Mouse (Mus musculus): Measurements from ENCODE around the gene Gm40460. TPM values are rescaled to one million over a fixed set of nuclear protein-coding genes. Genes with fewer than 3 reads are reported as not detected.
"Not testable (repeated sequence)": the region's sequence is repeated elsewhere in the genome, so short reads cannot be mapped to it uniquely, and the experiment has no call there.

The Gm40460 gene
- polyA plus RNA-seq, 1 experiment from 2014 or later: not detected

DNA sequence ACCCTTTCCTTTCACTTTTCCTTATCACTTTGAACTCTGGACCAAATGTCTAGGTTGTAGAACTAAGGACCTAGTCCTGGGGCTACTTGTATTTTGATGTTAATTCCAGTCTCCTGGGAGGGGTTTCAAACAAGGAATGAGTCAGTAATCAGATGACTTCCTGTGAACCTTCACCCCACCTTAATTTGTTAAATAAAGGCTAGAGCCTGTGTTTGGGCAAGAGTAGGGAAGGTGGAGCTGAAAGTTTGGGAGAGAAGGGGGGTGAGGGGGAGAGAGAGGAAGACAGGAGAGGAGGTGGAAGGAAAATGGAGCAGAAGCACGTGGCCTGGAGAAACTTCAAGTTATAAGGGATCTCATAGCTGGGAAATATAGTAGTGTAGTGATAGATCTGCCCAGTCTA lies 9.3 kb downstream of the Gm40460 start:
- Histone ChIP-seq H3K27me3 (ENCODE audit: control insufficient read depth, insufficient read depth, low read length) (no peaks in the 10 kb centered on the region), H3K27ac (replicated peaks) (no peak overlapping the region), H3K36me3 (ENCODE audit: control insufficient read depth, insufficient read depth, low read length) (no peaks in the 10 kb centered on the region), H3K9me3 (ENCODE audit: control insufficient read depth, low read length) (0 out of 2 replicates have a peak, but pooled peaks cover 3% of the 10 kb centered on the region), H3K4me1 (replicated peaks; ENCODE audit: control insufficient read depth, insufficient read depth) (no peaks in the 10 kb centered on the region), H3K4me3 (ENCODE audit: low read depth, low read length) (no peak overlapping the region), H3K4me2 (replicated peaks; ENCODE audit: low read depth) (no peak overlapping the region), H3K9ac (ENCODE audit: low read length) (no peak overlapping the region)
- 10% methylated on average over 1 of the region's 1 CpGs for WGBS
- DNase-seq (ENCODE audit: low spot score) (no peak), ATAC-seq (ENCODE audit: low FRiP score, low TSS enrichment) (no peak)
- no peak for TF ChIP-seq CTCF (IDR thresholded peaks at IDR 0.05; ENCODE audit: low read depth)
- no peak for TF ChIP-seq EP300 (optimal IDR thresholded peaks at IDR 0.05)

DNA sequence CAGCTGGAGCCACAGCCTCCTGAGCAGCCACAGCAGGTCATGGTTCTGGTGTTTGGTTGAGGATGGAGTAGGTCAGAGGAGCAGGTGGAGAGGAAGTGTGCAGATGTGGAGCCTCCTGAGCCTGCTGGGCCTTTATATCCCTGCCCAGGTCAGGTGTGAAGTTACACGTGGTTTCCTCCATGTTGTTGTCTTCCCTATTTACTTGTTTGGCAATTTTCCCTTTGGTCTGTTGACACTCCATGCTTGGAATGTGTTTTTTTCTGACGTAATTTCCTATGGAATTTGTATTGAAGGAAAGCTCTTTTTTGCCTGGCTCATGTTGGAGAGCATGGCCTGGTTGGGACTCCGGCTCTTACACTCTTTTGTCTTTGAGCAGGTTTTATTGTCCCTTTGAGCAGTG lies 11.0 kb downstream of the Gm40460 start, which contains the start of gene Krtap5-5:
Krtap5-5 (minus strand) TSS at position 101 of the 400 bp plus-strand sequence.
- 49% methylated on average over 3 of the region's 3 CpGs for WGBS
- not testable (repeated sequence) for H3K9me3 ChIP-seq (ENCODE audit: control insufficient read depth, low read length); H3K9ac ChIP-seq (ENCODE audit: low read length); H3K4me1 ChIP-seq (replicated peaks; ENCODE audit: control insufficient read depth, insufficient read depth); H3K27ac ChIP-seq (replicated peaks); H3K36me3 ChIP-seq (ENCODE audit: control insufficient read depth, insufficient read depth, low read length); DNase-seq (ENCODE audit: low spot score); ATAC-seq (ENCODE audit: low FRiP score, low TSS enrichment); H3K4me3 ChIP-seq (ENCODE audit: low read depth, low read length); H3K4me2 ChIP-seq (replicated peaks; ENCODE audit: low read depth); H3K27me3 ChIP-seq (ENCODE audit: control insufficient read depth, insufficient read depth, low read length)

DNA sequence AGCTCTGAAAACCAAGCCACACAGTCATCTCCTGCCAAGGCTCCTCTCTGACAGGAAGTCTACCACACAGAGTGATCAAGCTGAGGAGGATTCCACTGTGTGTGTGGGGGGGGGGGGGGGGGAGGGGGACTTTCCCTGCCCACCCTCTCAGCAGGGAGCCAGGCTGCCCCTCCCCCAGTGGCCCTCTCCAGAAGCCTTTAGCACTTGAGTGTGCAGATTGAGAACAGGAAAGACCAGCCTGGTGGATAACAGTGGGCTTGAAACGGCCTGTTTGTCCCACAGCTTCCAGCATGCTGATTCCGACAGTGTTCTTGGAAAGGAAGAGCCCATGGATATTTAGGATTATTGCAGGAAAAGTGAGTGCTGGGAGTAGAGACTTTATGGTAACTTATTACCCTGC lies 16.4 kb downstream of the Gm40460 start:
- Histone ChIP-seq H3K4me3 (ENCODE audit: low read depth, low read length) (no peak overlapping the region), H3K9me3 (ENCODE audit: control insufficient read depth, low read length) (no peaks in the 10 kb centered on the region), H3K4me2 (replicated peaks; ENCODE audit: low read depth) (no peak overlapping the region), H3K27ac (replicated peaks) (no peak overlapping the region), H3K36me3 (ENCODE audit: control insufficient read depth, insufficient read depth, low read length) (no peaks in the 10 kb centered on the region), H3K4me1 (replicated peaks; ENCODE audit: control insufficient read depth, insufficient read depth) (no peaks in the 10 kb centered on the region), H3K27me3 (ENCODE audit: control insufficient read depth, insufficient read depth, low read length) (no peaks in the 10 kb centered on the region), H3K9ac (ENCODE audit: low read length) (no peak overlapping the region)
- ATAC-seq (ENCODE audit: low FRiP score, low TSS enrichment) (no peak), DNase-seq (ENCODE audit: low spot score) (no peak)
- WGBS: 39% methylated on average over 2 of the region's 2 CpGs
- TF ChIP-seq CTCF (IDR thresholded peaks at IDR 0.05; ENCODE audit: low read depth) (no peak), EP300 (optimal IDR thresholded peaks at IDR 0.05) (no peak)

DNA sequence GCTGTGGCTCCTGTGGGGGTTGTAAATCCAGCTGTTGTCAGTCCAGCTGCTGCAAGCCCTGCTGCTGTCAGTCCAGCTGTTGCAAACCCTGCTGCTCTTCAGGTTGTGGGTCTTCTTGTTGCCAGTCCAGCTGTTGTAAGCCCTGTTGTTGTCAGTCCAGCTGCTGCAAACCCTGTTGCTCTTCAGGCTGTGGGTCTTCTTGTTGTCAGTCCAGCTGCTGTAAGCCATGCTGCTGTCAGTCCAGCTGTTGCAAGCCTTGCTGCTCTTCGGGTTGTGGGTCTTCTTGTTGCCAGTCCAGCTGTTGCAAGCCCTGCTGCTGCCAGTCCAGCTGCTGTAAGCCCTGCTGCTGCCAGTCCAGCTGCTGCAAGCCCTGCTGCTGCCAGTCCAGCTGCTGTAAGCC lies 28.7 kb downstream of the Gm40460 start:
- not testable (repeated sequence) for H3K4me1 ChIP-seq (replicated peaks; ENCODE audit: control insufficient read depth, insufficient read depth); H3K36me3 ChIP-seq (ENCODE audit: control insufficient read depth, insufficient read depth, low read length); H3K9ac ChIP-seq (ENCODE audit: low read length); H3K4me3 ChIP-seq (ENCODE audit: low read depth, low read length); H3K9me3 ChIP-seq (ENCODE audit: control insufficient read depth, low read length); DNase-seq (ENCODE audit: low spot score); H3K4me2 ChIP-seq (replicated peaks; ENCODE audit: low read depth); H3K27ac ChIP-seq (replicated peaks); ATAC-seq (ENCODE audit: low FRiP score, low TSS enrichment); H3K27me3 ChIP-seq (ENCODE audit: control insufficient read depth, insufficient read depth, low read length)
- WGBS: 43% methylated on average over 1 of the region's 1 CpGs

DNA sequence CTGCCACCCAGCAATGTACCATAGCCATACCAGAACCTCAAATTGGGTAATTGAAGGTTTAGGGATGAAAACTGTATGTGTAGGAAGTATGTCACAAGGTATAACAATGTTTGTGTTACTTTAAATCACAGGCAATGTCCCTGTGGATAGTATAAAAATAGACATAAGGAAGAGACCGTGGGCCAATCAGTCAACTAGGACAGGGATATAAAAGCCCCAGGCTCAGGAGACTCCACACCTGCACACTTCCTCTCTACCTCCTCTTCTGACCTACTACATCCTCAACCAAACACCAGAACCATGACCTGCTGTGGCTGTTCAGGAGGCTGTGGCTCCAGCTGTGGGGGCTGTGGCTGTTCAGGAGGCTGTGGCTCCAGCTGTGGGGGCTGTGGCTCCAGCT lies 29.3 kb downstream of the Gm40460 start, which contains the start of gene Gm7579:
Gm7579 (plus strand) TSS at position 301 of the 400 bp plus-strand sequence.
- Histone ChIP-seq H3K4me2 (replicated peaks; ENCODE audit: low read depth) (no peak within 1 kb of the TSS), H3K9me3 (ENCODE audit: control insufficient read depth, low read length) (no peaks in the 10 kb centered on the region), H3K4me3 (ENCODE audit: low read depth, low read length) (no peak within 1 kb of the TSS), H3K27ac (replicated peaks) (no peak within 1 kb of the TSS), H3K9ac (ENCODE audit: low read length) (no peak within 1 kb of the TSS), H3K27me3 (ENCODE audit: control insufficient read depth, insufficient read depth, low read length) (no peaks in the 10 kb centered on the region), H3K4me1 (replicated peaks; ENCODE audit: control insufficient read depth, insufficient read depth) (no peaks in the 10 kb centered on the region), H3K36me3 (ENCODE audit: control insufficient read depth, insufficient read depth, low read length) (no peaks in the 10 kb centered on the region)
- ATAC-seq (ENCODE audit: low FRiP score, low TSS enrichment) (no peak), DNase-seq (ENCODE audit: low spot score) (no peak)
- WGBS: 68% methylated on average over 1 of the region's 1 CpGs
- TF ChIP-seq CTCF (IDR thresholded peaks at IDR 0.05; ENCODE audit: low read depth) (no peak), EP300 (optimal IDR thresholded peaks at IDR 0.05) (no peak)

DNA sequence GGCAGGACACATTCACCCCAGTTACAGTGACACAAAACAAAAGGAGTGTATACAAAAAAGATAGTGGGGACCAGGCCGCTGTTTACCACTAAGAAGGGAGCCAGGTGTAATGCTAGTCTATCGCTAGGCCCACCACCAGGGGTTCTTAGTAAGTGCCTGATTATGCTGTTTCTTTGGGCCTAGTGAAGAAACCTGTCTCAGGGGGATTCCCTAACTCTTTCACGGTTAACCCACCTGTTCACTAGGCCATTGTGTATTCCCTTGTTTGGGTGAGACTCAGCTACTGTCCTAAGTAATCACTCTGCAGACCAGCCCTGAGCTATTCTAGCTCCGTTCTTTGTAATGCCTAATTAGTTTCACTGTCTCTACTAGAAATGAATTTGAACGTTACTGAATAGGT lies 34.0 kb downstream of the Gm40460 start:
- H3K9me3 ChIP-seq (ENCODE audit: control insufficient read depth, low read length); H3K4me2 ChIP-seq (replicated peaks; ENCODE audit: low read depth); DNase-seq (ENCODE audit: low spot score); H3K9ac ChIP-seq (ENCODE audit: low read length); H3K27ac ChIP-seq (replicated peaks); H3K4me1 ChIP-seq (replicated peaks; ENCODE audit: control insufficient read depth, insufficient read depth); H3K36me3 ChIP-seq (ENCODE audit: control insufficient read depth, insufficient read depth, low read length); ATAC-seq (ENCODE audit: low FRiP score, low TSS enrichment); H3K4me3 ChIP-seq (ENCODE audit: low read depth, low read length); H3K27me3 ChIP-seq (ENCODE audit: control insufficient read depth, insufficient read depth, low read length): not testable (repeated sequence)
- WGBS: 78% methylated on average over 5 of the region's 5 CpGs
